Comparison of ENCODE assay signal across 25 mouse cellular contexts in genomic region chr1:35978116-35978515, GRCm38 (mm10).
A peak's percentile ranks its signal among the peaks of the same experiment; 100 is the strongest.
DNase-seq lines count a peak whose midpoint lies in the region; ATAC-seq and TF ChIP-seq lines count a peak whose summit lies in the region.
"Had no signal": no experiment of that assay in that cellular context is flagged by ENCODE, and none has a peak within 500 bp of the region (broad histone marks: within the 10 kb centered on the region; RNA-seq: fewer than 3 reads in every experiment).

No protein-coding gene starts in this region.

- H3K4me1 ChIP-seq in heart, embryonic 10.5 days: peaks cover 26% of the 10 kb centered on the region
- peaks cover 21% of the 10 kb centered on the region for H3K4me1 ChIP-seq in limb, embryonic 14.5 days (ENCODE audit: control insufficient read depth, insufficient read depth, low read length)
- H3K4me1 ChIP-seq in limb, embryonic 10.5 days: peaks cover 20% of the 10 kb centered on the region
- peaks cover 0 to 7% of the 10 kb centered on the region in 2 experiments; a peak in 2 of 4 replicates for H3K4me1 ChIP-seq in MEL (ENCODE audit: control insufficient read depth in 1 of 2, insufficient read depth in 2 of 2, low read length in 2 of 2)
- H3K4me1 ChIP-seq in embryonic facial prominence, embryonic 14.5 days (ENCODE audit: control insufficient read depth, insufficient read depth, low read length): peaks cover 6% of the 10 kb centered on the region

- no peak for ATAC-seq in limb, embryonic 14.5 days (ENCODE audit: low FRiP score, low read depth)
- no peak for ATAC-seq in embryonic facial prominence, embryonic 14.5 days (ENCODE audit: low read depth)
- ATAC-seq: activated CD4-positive, CD25-positive, alpha-beta regulatory T cell, adult 4 months; CD4-positive, CD25-positive, alpha-beta regulatory T cell, adult 4 months; forebrain, embryonic 13.5 days; forebrain, embryonic 16.5 days; hindbrain, postnatal 0 days; inflammation-experienced regulatory T-cells, adult 6 months; intestine, embryonic 16.5 days had no signal

- H3K27ac ChIP-seq in heart, embryonic 10.5 days: peak overlapping the region; percentile 69; the same call in 1 of the 2 replicates
- no peak overlapping the region for H3K27ac ChIP-seq in limb, embryonic 14.5 days (replicated peaks; ENCODE audit: low read depth, low read length)
- no peak overlapping the region for H3K27ac ChIP-seq in limb, embryonic 10.5 days
- no peak overlapping the region for H3K27ac ChIP-seq in MEL (ENCODE audit: control insufficient read depth, low read depth, low read length)
- H3K27ac ChIP-seq in embryonic facial prominence, embryonic 14.5 days (replicated peaks; ENCODE audit: low read depth, low read length): no peak overlapping the region
- H3K27ac ChIP-seq: forebrain, embryonic 10.5 days; forebrain, embryonic 13.5 days; heart, adult 2 months; hindbrain, embryonic 14.5 days; hindbrain, postnatal 0 days had no signal

- WGBS in heart, embryonic 10.5 days: 71% methylated on average over 1 of the region's 1 CpGs
- WGBS in limb, embryonic 14.5 days: 61% methylated on average over 1 of the region's 1 CpGs
- WGBS in limb, embryonic 10.5 days: 87% methylated on average over 1 of the region's 1 CpGs
- WGBS in embryonic facial prominence, embryonic 14.5 days: 62% methylated on average over 1 of the region's 1 CpGs

- no peak for TF ChIP-seq RAD21 in MEL (IDR thresholded peaks at IDR 0.05; ENCODE audit: low read depth, low read length)

- no peaks in the 10 kb centered on the region for H3K27me3 ChIP-seq in heart, embryonic 10.5 days (ENCODE audit: insufficient read depth, poor library complexity, severe bottlenecking)
- H3K27me3 ChIP-seq in limb, embryonic 14.5 days (ENCODE audit: control insufficient read depth, insufficient read depth, low read length): no peaks in the 10 kb centered on the region
- no peaks in the 10 kb centered on the region for H3K27me3 ChIP-seq in limb, embryonic 10.5 days (ENCODE audit: low read depth, poor library complexity, severe bottlenecking)
- no peaks in the 10 kb centered on the region for H3K27me3 ChIP-seq in MEL (ENCODE audit: control insufficient read depth in 1 of 2, insufficient read depth in 2 of 2, low read length in 2 of 2)
- H3K27me3 ChIP-seq in embryonic facial prominence, embryonic 14.5 days (replicated peaks; ENCODE audit: control insufficient read depth, insufficient read depth, low read length): no peaks in the 10 kb centered on the region
- H3K27me3 ChIP-seq: forebrain, embryonic 13.5 days had no signal

- H3K4me2 ChIP-seq in limb, embryonic 14.5 days (replicated peaks; ENCODE audit: low read depth, low read length, severe bottlenecking): no peak overlapping the region
- no peak overlapping the region for H3K4me2 ChIP-seq in embryonic facial prominence, embryonic 14.5 days (ENCODE audit: low read depth, low read length)
- H3K4me2 ChIP-seq: forebrain, embryonic 13.5 days; hindbrain, embryonic 14.5 days had no signal

- no peak for TF ChIP-seq POLR2A in limb, embryonic 14.5 days (IDR thresholded peaks at IDR 0.05; ENCODE audit: borderline replicate concordance, extremely low read depth, insufficient read depth, insufficient read length)
- no peak for TF ChIP-seq POLR2A in MEL (IDR thresholded peaks at IDR 0.05; ENCODE audit: control insufficient read depth in 1 of 2, insufficient read depth in 1 of 2, low read depth in 1 of 2, low read length in 2 of 2, poor library complexity in 1 of 2)

- no peak for TF ChIP-seq EP300 in MEL (IDR thresholded peaks at IDR 0.05; ENCODE audit: low read depth in 1 of 2, low read length in 2 of 2)

- H3K9me3 ChIP-seq in heart, embryonic 10.5 days: no peaks in the 10 kb centered on the region
- H3K9me3 ChIP-seq in limb, embryonic 14.5 days (ENCODE audit: control insufficient read depth, low read length): no peaks in the 10 kb centered on the region
- H3K9me3 ChIP-seq in limb, embryonic 10.5 days (replicated peaks): no peaks in the 10 kb centered on the region
- H3K9me3 ChIP-seq in MEL (replicated peaks; ENCODE audit: insufficient read depth, low read length): no peaks in the 10 kb centered on the region
- H3K9me3 ChIP-seq in embryonic facial prominence, embryonic 14.5 days (ENCODE audit: control insufficient read depth, low read length): no peaks in the 10 kb centered on the region
- H3K9me3 ChIP-seq: forebrain, embryonic 10.5 days; forebrain, embryonic 13.5 days had no signal

- H3K36me3 ChIP-seq in heart, embryonic 10.5 days: no peaks in the 10 kb centered on the region
- no peaks in the 10 kb centered on the region for H3K36me3 ChIP-seq in limb, embryonic 14.5 days (ENCODE audit: control insufficient read depth, insufficient read depth, low read length)
- no peaks in the 10 kb centered on the region for H3K36me3 ChIP-seq in limb, embryonic 10.5 days
- peaks cover 0 to 8% of the 10 kb centered on the region in 2 experiments; a peak in 2 of 4 replicates for H3K36me3 ChIP-seq in MEL (ENCODE audit: control insufficient read depth in 1 of 2, insufficient read depth in 2 of 2, low read length in 2 of 2)
- no peaks in the 10 kb centered on the region for H3K36me3 ChIP-seq in embryonic facial prominence, embryonic 14.5 days (ENCODE audit: control insufficient read depth, insufficient read depth, low read length)
- H3K36me3 ChIP-seq: forebrain, embryonic 10.5 days had no signal

- no peak overlapping the region for H3K4me3 ChIP-seq in heart, embryonic 10.5 days
- H3K4me3 ChIP-seq in limb, embryonic 14.5 days (replicated peaks; ENCODE audit: low read length): no peak overlapping the region
- no peak overlapping the region for H3K4me3 ChIP-seq in limb, embryonic 10.5 days
- no peak overlapping the region for H3K4me3 ChIP-seq in MEL (ENCODE audit: control insufficient read depth in 1 of 2, insufficient read depth in 1 of 2, low read depth in 2 of 2, low read length in 2 of 2)
- no peak overlapping the region for H3K4me3 ChIP-seq in embryonic facial prominence, embryonic 14.5 days (ENCODE audit: low read depth, low read length)
- H3K4me3 ChIP-seq: forebrain, embryonic 10.5 days; forebrain, embryonic 13.5 days; heart, adult 2 months had no signal

- DNase-seq in heart, embryonic 10.5 days (ENCODE audit: low spot score): no peak
- DNase-seq in heart, postnatal 4 days: no peak
- peak; percentile 80 for DNase-seq in limb, embryonic 14.5 days (ENCODE audit: low spot score)
- DNase-seq in limb, embryonic 10.5 days (ENCODE audit: low spot score): no peak
- no peak for DNase-seq in MEL (ENCODE audit: low read depth, low spot score)
- DNase-seq in embryonic facial prominence, embryonic 14.5 days (ENCODE audit: low spot score): peak; percentile 82
- no peak for DNase-seq in right cerebral cortex, postnatal 14 days
- DNase-seq: adrenal gland, postnatal 10 days; cerebellum, adult 11 months; cerebellum, adult 2 months; cerebellum, adult 9-11 months; cerebellum, postnatal 25 days; gastrocnemius, postnatal 10 days; heart, adult 2 months; heart, postnatal 36 days; kidney, adult 18-20 months had no signal

- no peaks in the 10 kb centered on the region for H3K79me2 ChIP-seq in MEL (ENCODE audit: control insufficient read depth, insufficient read depth, low read length, poor library complexity)

- no peak for TF ChIP-seq CTCF in MEL (IDR thresholded peaks at IDR 0.05 in 2 of 3, conservative IDR thresholded peaks at IDR 0.05 in 1 of 3; ENCODE audit: control insufficient read depth in 1 of 3, insufficient read depth in 1 of 3, low read depth in 2 of 3, low read length in 3 of 3, poor library complexity in 1 of 3, severe bottlenecking in 1 of 3)

- no peak overlapping the region for H3K9ac ChIP-seq in limb, embryonic 14.5 days (ENCODE audit: low read depth, low read length, severe bottlenecking)
- H3K9ac ChIP-seq in MEL (ENCODE audit: control insufficient read depth, low read depth, low read length, poor library complexity, severe bottlenecking): no peak overlapping the region
- H3K9ac ChIP-seq in embryonic facial prominence, embryonic 14.5 days (ENCODE audit: low read depth, low read length): no peak overlapping the region
- H3K9ac ChIP-seq: forebrain, embryonic 13.5 days; hindbrain, embryonic 14.5 days had no signal

TF ChIP-seq in MEL, 35 proteins besides CTCF, POLR2A, EP300 and RAD21:
- TF ChIP-seq USF2 (IDR thresholded peaks at IDR 0.05; ENCODE audit: borderline replicate concordance in 1 of 2, insufficient read depth in 1 of 2, low read depth in 1 of 2, low read length in 2 of 2) (no peak), GATA1 (IDR thresholded peaks at IDR 0.05; ENCODE audit: low read depth, low read length) (peak; percentile 34; the same call in 1 of the 2 replicates), HCFC1 (IDR thresholded peaks at IDR 0.05; ENCODE audit: low read depth, low read length) (no peak), MAFK (IDR thresholded peaks at IDR 0.05; ENCODE audit: borderline replicate concordance, low read depth, low read length) (no peak), ZC3H11A (IDR thresholded peaks at IDR 0.05; ENCODE audit: low read depth, low read length) (no peak), RCOR1 (IDR thresholded peaks at IDR 0.05; ENCODE audit: low read depth, low read length) (peak; percentile 37; the same call in 1 of the 2 replicates), USF1 (IDR thresholded peaks at IDR 0.05; ENCODE audit: low read depth, low read length) (no peak)

Comparison
In these comparisons a context has a peak if more than half of its experiments do, and no peak if none do; other contexts are left out.
1. DNase-seq: peak in limb, embryonic 14.5 days (single experiment) and embryonic facial prominence, embryonic 14.5 days (single experiment); none in heart, embryonic 10.5 days (single experiment), heart, postnatal 4 days (single experiment), limb, embryonic 10.5 days (single experiment), MEL (single experiment) and right cerebral cortex, postnatal 14 days (single experiment).